Mouse (Mus musculus) gastrocnemius, adult 2 months (tissue): ENCODE measurements around the gene Lemd2. TPM values are rescaled to one million over a fixed set of nuclear protein-coding genes. Genes with fewer than 3 reads are reported as not detected.

Experiments used
- DNase-seq: peaks from one replicate; pipeline ENCODE4 v3.0.0; 2022
- H3K27ac ChIP-seq: fragments of 200-600 bp; 2 replicates; pipeline ENCODE4 v1.8.1; 2022; ENCODE audit warnings: mild to moderate bottlenecking
- H3K4me3 ChIP-seq: fragments of 200-600 bp; 2 replicates; pipeline ENCODE4 v1.8.1; 2022; ENCODE audit warnings: mild to moderate bottlenecking, moderate library complexity
- CTCF ChIP-seq: fragments of 200-600 bp; IDR thresholded peaks from 2 replicates; pipeline ENCODE4 v1.8.1; 2022; ENCODE audit warnings: antibody characterized with exemption, mild to moderate bottlenecking, moderate library complexity
- intact Hi-C: fragments of 180-260 bp; cut with DNase I; formaldehyde crosslinking; loops from one replicate; pipeline ENCODE4 v1.15.1; 2025
- total RNA-seq, 2 experiments: library from RNA; stranded (reverse); gene quantifications; 2 replicates each; pipeline ENCODE4 v1.2.3; 2021

Lemd2 gene
- total RNA-seq, 2 experiments from 2014 or later = 22.4 to 23.9 TPM

DNA sequence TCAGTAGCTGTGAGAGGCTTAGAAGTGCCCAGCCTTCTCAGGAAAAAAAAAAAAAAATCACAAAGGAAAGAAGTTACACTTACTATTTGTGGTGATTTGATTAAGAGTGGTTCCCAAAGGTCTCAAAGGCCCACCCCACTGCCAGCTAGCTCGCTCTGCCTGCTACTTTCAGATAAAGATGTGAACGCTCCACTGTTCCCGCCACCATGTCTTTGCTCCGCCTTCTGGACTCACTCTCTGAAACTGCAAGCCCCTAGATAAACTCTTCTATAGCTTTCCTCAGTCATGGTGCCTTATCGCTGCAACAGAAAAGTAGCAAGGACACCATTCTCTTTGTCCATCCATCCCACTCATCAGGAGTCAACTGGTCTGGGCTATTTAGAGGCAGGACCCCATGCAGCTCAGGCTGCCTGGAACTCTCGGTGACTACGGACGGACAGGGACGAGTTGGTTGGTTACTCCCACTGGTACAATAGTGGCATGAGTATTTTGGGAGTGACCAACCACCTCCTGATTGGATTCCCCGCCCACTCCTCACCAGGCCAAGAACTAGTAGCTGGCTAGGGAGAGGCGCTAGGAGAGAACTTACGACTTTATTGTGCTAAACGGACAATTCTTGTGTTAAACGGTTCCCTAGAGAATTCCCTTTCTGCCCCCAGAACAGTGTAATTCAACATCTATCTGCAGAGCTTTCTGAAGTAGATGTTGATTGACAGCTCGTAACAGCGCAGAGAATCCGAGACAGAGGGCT lies 25.7 kb downstream of the Lemd2 start:
- no peak overlapping the region for H3K4me3 ChIP-seq
- TF ChIP-seq CTCF = no peak
- H3K27ac ChIP-seq = no peak overlapping the region
- intact Hi-C loops = no loop called here
- DNase-seq = no peak

DNA sequence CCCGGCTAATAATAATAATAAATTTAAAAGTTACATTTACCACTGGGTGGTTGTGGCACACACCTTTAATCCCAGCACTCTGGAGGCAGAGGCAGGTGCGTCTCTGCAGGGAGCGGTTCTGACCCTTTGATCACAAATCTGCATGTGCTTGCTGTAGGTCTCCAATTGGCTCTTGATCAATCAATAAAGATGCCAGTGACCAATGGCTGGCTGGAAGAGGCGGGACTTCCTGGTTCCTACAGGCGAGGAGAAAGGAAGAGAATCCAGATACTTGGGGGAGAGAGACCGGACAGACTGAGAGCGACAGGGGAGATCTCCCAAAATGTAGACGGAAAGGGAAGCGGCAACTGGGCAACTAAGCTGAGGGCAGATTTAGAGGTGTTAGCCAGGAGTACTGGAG lies 26.2 kb downstream of the Lemd2 start:
- Histone ChIP-seq H3K4me3 (no peak overlapping the region), H3K27ac (no peak overlapping the region)
- intact Hi-C loops = no loop called here
- DNase-seq = no peak
- no peak for TF ChIP-seq CTCF

DNA sequence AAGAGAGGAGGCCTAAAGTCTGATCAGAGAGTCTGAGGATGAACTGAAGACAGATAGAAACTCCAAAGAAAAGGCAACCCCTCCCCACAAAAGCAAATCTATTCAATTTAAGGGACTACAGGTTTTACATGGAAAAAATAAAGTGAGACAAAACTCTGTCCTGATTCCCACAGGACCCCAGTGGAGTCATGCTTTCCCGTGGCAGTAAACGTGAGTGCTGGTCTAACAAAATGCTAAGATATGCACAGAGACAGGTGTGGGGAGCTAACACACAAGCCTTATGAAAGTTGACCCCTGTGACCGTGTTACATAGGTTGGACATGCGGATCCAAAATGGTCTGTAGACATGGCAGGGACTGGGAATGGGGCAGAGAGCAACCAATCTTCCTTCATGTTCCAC lies 27.5 kb downstream of the Lemd2 start:
- Histone ChIP-seq H3K27ac (no peak overlapping the region), H3K4me3 (no peak overlapping the region)
- intact Hi-C loops = no loop called here
- no peak for TF ChIP-seq CTCF
- DNase-seq = no peak

DNA sequence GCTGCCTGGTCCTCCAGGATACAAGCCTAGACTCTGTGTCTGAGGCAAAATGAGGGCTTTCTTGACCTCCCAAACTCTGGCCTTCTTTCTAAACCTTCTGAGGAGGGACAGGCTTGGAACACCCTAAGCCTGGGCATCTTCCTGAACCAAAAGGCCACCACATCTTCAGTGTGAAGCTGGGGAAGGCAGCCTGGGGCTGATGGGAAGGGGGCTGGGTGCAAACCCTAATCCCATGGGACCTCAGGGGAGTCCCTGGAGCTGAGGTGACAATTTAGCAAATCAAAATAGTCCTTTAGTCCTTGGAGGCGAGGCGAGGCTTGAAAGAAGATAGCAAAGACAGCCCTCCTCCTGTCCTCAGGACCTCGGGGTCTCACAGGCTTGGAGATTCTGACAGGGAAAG lies 28.0 kb downstream of the Lemd2 start:
- no peak overlapping the region for H3K4me3 ChIP-seq
- H3K27ac ChIP-seq = no peak overlapping the region
- no peak for TF ChIP-seq CTCF
- intact Hi-C loops = no loop called here
- no peak for DNase-seq

DNA sequence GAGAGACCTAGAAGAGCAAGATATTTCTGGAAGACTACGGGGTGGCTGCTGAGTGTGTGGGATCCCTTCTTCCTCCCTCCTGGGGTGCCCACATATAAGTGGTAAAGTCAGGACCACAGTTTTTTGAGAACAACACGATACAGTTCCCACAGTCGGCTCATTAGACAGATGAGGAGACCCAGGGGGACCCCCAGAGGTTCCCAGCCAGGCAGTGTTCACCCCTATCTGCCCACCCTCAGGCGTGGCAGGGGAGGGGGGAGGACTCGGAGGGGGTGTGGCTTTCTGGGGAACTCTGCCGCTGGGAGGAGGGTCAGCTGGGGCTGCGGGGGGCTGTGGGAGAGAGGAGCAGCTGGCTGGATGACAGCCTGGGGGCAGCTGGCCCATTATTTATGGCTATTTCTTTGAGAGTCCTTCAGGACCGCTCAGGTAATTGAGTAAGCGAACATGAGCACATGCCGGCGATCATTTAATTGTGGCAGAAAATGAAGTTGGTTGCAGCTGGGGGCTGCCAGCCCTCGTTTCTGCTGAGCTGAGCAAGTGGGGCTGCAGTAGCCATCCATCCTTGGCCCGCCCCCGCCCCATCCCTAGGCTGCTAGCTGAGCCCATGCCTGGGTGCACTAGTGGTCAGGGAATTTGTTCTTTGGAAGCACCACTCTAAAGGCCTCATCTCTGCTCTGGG lies 28.9 kb downstream of the Lemd2 start:
- intact Hi-C loops = no loop called here
- DNase-seq = no peak
- no peak for TF ChIP-seq CTCF
- no peak overlapping the region for H3K4me3 ChIP-seq
- H3K27ac ChIP-seq = no peak overlapping the region

DNA sequence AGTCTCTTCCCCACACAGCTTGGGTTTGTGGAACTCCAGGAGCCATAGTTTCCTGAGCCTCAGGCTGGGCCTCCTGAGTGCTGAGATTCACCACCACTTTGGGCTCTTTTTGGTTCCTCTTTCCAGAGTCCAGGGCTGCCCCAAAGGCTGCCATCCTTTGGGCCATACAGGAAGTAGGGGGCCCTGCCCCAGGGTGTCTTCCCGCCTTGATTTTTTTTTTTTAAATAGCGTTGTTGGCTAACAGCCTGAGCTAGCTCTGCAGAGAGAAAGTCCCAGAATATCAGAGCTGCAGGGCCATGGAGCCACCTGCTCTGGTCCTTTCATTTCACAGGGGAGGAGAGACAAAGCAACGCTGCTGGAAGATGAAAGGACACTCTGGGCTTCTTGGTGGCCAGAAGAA lies 30.6 kb downstream of the Lemd2 start:
- no peak for TF ChIP-seq CTCF
- intact Hi-C loops = no loop called here
- DNase-seq = no peak
- Histone ChIP-seq H3K27ac (peak overlapping the region; percentile 24; the same call in 1 of the 2 replicates), H3K4me3 (no peak overlapping the region)

DNA sequence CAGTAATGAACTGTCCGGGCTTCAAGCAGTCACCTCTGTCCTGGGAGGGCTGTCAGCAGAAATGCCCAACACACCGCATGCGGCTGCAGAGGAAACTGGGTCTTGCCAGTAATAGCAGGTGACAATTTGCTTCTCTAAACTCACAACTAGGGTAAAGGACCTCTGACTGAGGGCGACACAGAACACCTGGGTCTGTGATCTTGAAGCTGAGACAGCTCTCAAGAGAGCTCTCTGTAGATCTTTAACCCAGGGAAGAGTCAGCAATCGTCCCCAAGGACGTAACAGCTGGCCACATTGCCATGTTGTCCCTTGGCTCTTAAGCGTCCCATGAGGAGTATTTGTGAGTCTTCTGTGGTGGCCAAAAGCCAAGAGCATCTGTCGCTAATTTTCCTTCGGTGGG lies 31.8 kb downstream of the Lemd2 start:
- no peak overlapping the region for H3K27ac ChIP-seq
- TF ChIP-seq CTCF = no peak
- no peak overlapping the region for H3K4me3 ChIP-seq
- DNase-seq = no peak
- intact Hi-C loops = no loop called here

DNA sequence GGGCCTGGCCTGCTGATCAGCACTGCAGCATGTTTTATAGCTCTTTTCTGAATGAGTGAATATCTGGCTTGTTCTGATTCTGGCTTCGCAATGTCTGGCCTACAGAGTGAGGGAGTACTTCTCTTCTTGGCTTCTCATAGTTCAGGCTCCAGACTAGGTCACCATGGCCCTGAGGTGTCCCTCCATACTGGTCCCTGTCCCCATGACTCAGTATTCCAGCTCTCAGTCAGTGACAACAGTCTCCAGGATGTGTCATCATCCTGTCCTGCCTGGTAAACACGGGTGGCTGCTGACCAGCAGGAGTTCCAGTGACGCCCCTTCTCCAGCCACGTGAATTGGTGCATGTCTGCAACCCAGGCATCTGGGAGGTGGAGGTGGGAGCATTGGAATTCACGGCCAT lies 33.1 kb downstream of the Lemd2 start:
- no peak overlapping the region for H3K4me3 ChIP-seq
- H3K27ac ChIP-seq = peak overlapping the region; percentile 98
- peak; percentile 19 for DNase-seq
- no peak for TF ChIP-seq CTCF
- intact Hi-C loops = no loop called here

DNA sequence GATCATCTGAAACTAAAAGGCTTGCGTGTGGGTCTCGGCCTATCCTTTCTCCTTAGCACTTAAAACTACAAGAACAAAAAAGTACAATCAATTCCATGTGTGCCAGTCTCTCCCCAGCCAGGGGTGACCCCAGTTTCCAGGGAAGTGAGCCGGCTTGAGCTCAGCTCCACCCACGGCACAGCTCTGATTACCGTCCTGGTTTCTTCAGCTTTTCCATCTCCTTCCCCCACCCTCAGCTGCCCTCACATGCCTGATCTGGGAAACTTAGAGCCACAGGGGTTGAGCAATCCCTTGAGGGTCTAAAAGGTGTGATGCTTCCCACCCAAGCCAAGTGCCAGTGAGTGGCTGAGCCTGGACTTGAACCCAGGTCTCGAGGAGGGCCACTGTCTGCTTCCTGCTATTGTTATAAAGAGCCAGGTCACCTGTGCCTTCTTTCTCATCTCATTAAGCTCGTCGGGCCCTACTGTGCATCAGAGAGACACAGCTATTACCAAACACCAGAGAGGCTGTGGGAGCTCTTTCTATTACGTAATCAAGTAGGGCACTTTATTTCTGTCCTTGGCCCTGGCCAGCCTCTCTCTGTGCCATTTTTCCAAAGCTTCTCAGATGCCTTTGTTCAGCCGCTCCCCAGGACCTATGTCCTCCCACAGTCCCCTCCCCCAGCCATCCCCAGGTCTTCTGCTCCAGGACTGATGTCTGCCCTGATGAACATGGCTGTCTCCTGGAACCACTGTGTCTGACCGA lies 34.1 kb downstream of the Lemd2 start:
- H3K27ac ChIP-seq = peak overlapping the region; percentile 98
- intact Hi-C loops = no loop called here
- TF ChIP-seq CTCF = no peak
- peak overlapping the region; percentile 9; the same call in 1 of the 2 replicates for H3K4me3 ChIP-seq
- DNase-seq = peak; percentile 63

DNA sequence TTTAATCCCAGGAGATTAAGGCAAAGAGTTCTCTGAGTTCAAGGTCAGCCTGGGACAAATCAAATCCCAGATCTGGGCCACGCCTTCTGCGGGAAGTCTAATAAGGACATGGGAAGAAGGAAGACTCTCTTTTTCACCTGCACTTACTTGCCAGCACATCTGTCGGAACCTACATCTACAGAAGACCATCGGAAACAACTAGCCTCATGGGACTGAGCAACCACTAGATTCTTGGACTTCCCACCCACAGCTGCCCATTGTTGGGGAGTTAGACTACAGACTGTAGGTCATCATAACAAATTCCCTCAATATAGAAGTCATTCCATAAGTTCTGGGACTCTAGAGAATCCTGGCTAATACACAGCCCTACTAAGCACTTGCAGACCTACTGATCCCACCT lies 35.7 kb downstream of the Lemd2 start:
- intact Hi-C loops = no loop called here
- Histone ChIP-seq H3K27ac (peak overlapping the region; percentile 98), H3K4me3 (no peak overlapping the region)
- no peak for DNase-seq
- no peak for TF ChIP-seq CTCF

DNA sequence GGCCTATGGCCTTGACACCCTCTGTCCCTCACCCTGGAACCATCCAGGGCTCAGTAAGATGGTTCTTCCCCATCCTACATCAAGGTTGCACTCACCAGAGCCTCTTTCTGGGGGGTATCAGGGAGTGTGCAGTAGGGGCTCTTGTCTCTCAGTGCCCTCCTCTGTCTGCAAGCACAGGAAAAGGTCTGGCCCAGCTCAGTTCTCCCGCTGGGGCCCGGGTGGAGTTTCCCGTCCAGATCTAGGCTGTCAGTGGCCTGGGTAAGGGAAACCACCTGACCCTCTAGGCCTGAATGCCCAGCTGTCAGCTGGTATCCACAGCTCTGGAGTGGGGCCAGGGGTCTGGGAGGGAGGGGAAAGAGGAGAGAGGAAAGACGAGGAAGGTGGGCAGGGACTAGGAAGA lies 36.7 kb downstream of the Lemd2 start, which contains the start of gene Ip6k3:
Gene Ip6k3 (minus strand): TSS at position 251 of the 400 bp plus-strand sequence.
- peak within 1 kb of the TSS; percentile 98 for H3K27ac ChIP-seq
- DNase-seq = peak; percentile 92
- peak within 1 kb of the TSS; percentile 79 for H3K4me3 ChIP-seq
- intact Hi-C loops = loop anchor here (1.0 kb wide), 1 partner anchor 13 kb away; no protein-coding TSS in a partner anchor
- no peak for TF ChIP-seq CTCF

DNA sequence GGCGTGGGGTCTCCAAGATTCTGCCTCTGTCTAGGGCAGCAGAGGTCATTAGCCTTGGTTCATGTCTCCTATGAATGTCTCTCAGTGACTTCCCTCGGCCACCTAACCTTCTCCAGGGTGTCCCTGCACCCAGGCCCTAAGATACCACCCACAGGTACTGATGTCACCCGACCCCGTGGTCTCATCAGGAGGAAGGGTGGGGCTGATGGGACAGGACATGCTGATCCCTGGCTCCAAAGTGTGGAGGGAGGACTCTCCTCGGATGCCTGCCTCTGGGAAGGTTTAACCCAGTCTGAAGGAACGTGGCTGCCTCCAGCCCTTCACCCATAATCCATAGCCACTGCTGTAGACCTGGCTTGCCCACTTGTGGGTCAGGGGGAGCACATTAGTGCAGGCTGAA lies 37.4 kb downstream of the Lemd2 start:
- peak overlapping the region; percentile 98 for H3K27ac ChIP-seq
- H3K4me3 ChIP-seq = peak overlapping the region; percentile 79
- intact Hi-C loops = loop anchor here (1.0 kb wide), 1 partner anchor 13 kb away; no protein-coding TSS in a partner anchor
- peak; percentile 84 for DNase-seq
- TF ChIP-seq CTCF = no peak
